ENCODE assay signal across 12 mouse cellular contexts in the genomic region with DNA sequence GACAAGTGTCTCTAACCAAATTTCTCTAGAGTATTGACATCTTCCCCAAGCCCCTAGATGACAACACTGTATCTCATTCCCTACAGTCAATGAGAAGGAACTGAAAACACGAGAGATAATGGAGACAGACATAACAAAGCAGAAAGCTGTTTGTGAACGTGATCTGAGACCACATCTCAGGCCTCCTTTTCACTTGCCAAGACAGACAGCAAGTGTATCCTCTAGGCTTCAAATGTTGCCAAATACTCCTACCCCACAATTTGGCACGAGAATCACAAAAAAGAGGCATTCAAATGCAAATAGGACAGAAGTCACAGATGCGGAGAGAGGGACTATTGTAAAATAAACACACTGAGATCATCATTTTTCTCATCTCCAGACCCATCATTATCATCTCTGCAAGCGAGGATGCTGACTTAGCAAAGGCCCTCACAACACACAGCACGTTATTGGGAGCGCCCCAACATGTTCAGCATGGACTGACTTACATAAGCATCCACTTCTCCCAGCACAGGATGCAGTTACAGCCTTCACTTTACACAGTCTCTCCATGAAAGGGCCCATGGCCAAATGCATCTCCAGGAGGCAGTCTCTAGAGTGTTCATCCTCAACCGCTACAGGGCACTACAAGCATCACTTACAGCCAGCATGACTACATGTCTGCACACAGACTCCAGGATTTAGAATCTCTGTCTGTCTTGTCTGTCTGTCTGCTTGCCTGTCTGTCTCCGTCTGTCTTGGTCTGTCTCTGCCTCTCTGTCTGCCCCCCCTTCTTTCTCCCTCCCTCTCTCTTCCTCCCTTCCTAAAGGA. TPM values are rescaled to one million over a fixed set of nuclear protein-coding genes. Genes with fewer than 3 reads are reported as not detected.
DNase-seq lines count a peak whose midpoint lies in the region; ATAC-seq lines count a peak whose summit lies in the region.
"Had no signal": no experiment of that assay in that cellular context is flagged by ENCODE, and none has a peak within 500 bp of the region (broad histone marks: within the 10 kb centered on the region; RNA-seq: fewer than 3 reads in every experiment).

No protein-coding gene starts in this region.

- H3K27me3 ChIP-seq in intestine, embryonic 15.5 days (replicated peaks) = no peaks in the 10 kb centered on the region
- no peaks in the 10 kb centered on the region for H3K27me3 ChIP-seq in liver, embryonic 11.5 days (replicated peaks; ENCODE audit: control insufficient read depth, insufficient read depth, low read length)

- H3K36me3 ChIP-seq in intestine, embryonic 15.5 days = no peaks in the 10 kb centered on the region
- no peaks in the 10 kb centered on the region for H3K36me3 ChIP-seq in liver, embryonic 11.5 days (ENCODE audit: control insufficient read depth, insufficient read depth, low read length)

- no peak overlapping the region for H3K27ac ChIP-seq in intestine, embryonic 15.5 days
- H3K27ac ChIP-seq in liver, embryonic 11.5 days (ENCODE audit: low read depth, low read length) = no peak overlapping the region

- no peak overlapping the region for H3K4me3 ChIP-seq in intestine, embryonic 15.5 days (replicated peaks)
- H3K4me3 ChIP-seq in liver, embryonic 11.5 days (ENCODE audit: low read depth, low read length) = no peak overlapping the region

- no peak overlapping the region for H3K4me2 ChIP-seq in intestine, embryonic 15.5 days (replicated peaks)
- H3K4me2 ChIP-seq in liver, embryonic 11.5 days = no peak overlapping the region

- no peaks in the 10 kb centered on the region for H3K4me1 ChIP-seq in intestine, embryonic 15.5 days (replicated peaks)
- no peaks in the 10 kb centered on the region for H3K4me1 ChIP-seq in liver, embryonic 11.5 days (replicated peaks; ENCODE audit: control insufficient read depth, insufficient read depth, low read length)

- DNase-seq in frontal cortex, postnatal 10 days (ENCODE audit: low spot score in 2 of 2) = no peak
- peak; percentile 5 for DNase-seq in adipocyte (ENCODE audit: low spot score)
- peak; percentile 86 for DNase-seq in cerebellum, adult 9-11 months
- peak; percentile 60 to 65 for DNase-seq in layer of hippocampus, adult 8-10 months (ENCODE audit: low spot score in 2 of 2)
- no peak for DNase-seq in gastrocnemius, adult 8-10 months (ENCODE audit: low spot score in 2 of 2)
- no peak for DNase-seq in liver, embryonic 11.5 days (ENCODE audit: low spot score)
- DNase-seq: heart, postnatal 14 days; kidney, adult 9 months; lung, adult 2 months; thymus, adult 2 months had no signal

- H3K9ac ChIP-seq in intestine, embryonic 15.5 days = no peak overlapping the region
- H3K9ac ChIP-seq in liver, embryonic 11.5 days (ENCODE audit: low read depth, low read length) = no peak overlapping the region

- ATAC-seq in frontal cortex, adult (ENCODE audit: low TSS enrichment) = peak; percentile 58
- ATAC-seq in intestine, embryonic 15.5 days = no peak
- ATAC-seq in liver, embryonic 11.5 days (replicated peaks; ENCODE audit: low FRiP score) = no peak

- H3K9me3 ChIP-seq in intestine, embryonic 15.5 days = no peaks in the 10 kb centered on the region
- no peaks in the 10 kb centered on the region for H3K9me3 ChIP-seq in liver, embryonic 11.5 days (ENCODE audit: control insufficient read depth, low read length)

- WGBS in intestine, embryonic 15.5 days = 73% methylated on average over 9 of the region's 9 CpGs
- WGBS in liver, embryonic 11.5 days = 77% methylated on average over 9 of the region's 9 CpGs

RNA-seq across cellular contexts. Expression of gene Pde4dip, which starts 33.7 kb away (rescaled TPM):
- total RNA-seq in layer of hippocampus, adult 8-10 months (2022) = 100 to 1,000 TPM; 195 to 235 (median 214) TPM
- polyA plus RNA-seq in intestine, embryonic 15.5 days (2015; fragmentation: Nextera tagmentation; extraction: Ambion mirVana) = 23.7 and 23.8 TPM in 2 replicates
- 1,000 to 10,000 TPM; 3,083 to 3,979 (median 3,594) TPM for total RNA-seq in gastrocnemius, adult 8-10 months (2022)
- 16.8 and 16.9 TPM in 2 replicates for polyA plus RNA-seq in liver, embryonic 11.5 days (2014; fragmentation: Nextera tagmentation; extraction: Ambion mirVana)

RNA-seq across cellular contexts. Expression of gene Sec22b, which starts 46.2 kb away (rescaled TPM):
- 10 to 100 TPM; 70.3 to 82.5 (median 74.4) TPM for total RNA-seq in layer of hippocampus, adult 8-10 months (2022)
- polyA plus RNA-seq in intestine, embryonic 15.5 days (2015; fragmentation: Nextera tagmentation; extraction: Ambion mirVana) = 132 and 142 TPM in 2 replicates
- total RNA-seq in gastrocnemius, adult 8-10 months (2022) = 10 to 100 TPM; 24.8 to 29.2 (median 28.2) TPM
- polyA plus RNA-seq in liver, embryonic 11.5 days (2014; fragmentation: Nextera tagmentation; extraction: Ambion mirVana) = 109 and 113 TPM in 2 replicates

Comparison
In these comparisons a context has a peak if more than half of its experiments do, and no peak if none do; other contexts are left out.
1. DNase-seq: peak in adipocyte (single experiment), cerebellum, adult 9-11 months (single experiment) and layer of hippocampus, adult 8-10 months (2 of 2); none in frontal cortex, postnatal 10 days (0 of 2), gastrocnemius, adult 8-10 months (0 of 2) and liver, embryonic 11.5 days (single experiment).
2. RNA of gene Pde4dip, which starts 33.7 kb away (total RNA-seq): 3,083 to 3,979 TPM in gastrocnemius, adult 8-10 months; 195 to 235 TPM in layer of hippocampus, adult 8-10 months; every median in the first group is over 10 times any median in the second.